Mouse (Mus musculus) 416B (cell line): ENCODE results near the gene Dido1.
"Not testable (repeated sequence)": the region's sequence is repeated elsewhere in the genome, so short reads cannot be mapped to it uniquely, and the experiment has no call there.

Experiments
- DNase-seq: peaks from one replicate; pipeline ENCODE4 v3.0.0; 2011; ENCODE audit warnings: low read depth

Gene Dido1

GRCm38 (mm10) chr2:180724585-180725413 lies 15.0 kb upstream of the Dido1 start, which contains the start of gene Slc17a9:
Gene Slc17a9, plus strand, starts transcription at chr2:180725263.
- DNase-seq = peak; percentile 76

DNA sequence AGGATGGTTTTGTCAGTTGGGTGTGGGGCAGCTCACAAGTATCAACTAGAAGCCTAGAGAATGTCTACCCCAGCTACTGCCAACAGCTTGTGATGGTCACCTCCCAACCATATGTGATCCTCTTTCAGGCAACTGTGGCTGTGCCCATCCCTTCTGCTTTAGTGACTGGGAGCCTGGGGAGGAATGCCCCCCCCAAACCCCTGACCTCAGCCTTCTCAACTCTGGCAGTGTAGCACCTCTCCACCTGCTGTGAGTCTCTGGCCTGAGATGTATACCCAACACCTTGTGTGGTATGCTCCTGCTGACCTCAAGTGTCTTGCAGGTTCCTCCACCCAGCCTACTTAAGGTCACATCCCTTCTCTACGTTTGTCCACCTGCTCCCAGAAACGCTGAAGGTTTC lies 14.1 kb upstream of the Dido1 start:
- DNase-seq = no peak

- DNase-seq = not testable (repeated sequence)
Measured at GRCm38 (mm10) chr2:180722748-180723147, 12.9 kb upstream of the Dido1 start.

GRCm38 (mm10) chr2:180712037-180712689 lies 2.4 kb upstream of the Dido1 start:
- no peak for DNase-seq

DNA sequence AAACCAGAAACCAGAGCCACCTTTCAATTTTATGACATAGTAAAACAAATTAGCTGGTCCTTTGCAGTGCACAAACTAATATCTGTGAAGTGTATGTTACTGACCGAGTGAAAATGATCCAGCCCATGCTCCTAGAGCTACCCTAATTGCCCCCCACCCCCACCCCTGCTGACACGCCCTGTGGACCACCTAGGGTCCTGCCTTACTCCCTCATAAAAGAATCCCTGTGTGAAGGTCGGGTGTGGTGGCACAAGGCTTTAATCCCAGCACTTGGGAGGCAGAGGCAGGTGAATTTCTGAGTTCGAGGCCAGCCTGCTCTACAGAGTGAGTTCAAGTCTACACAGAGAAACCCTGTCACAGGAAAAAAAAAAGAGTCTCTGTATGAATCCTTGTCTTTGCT lies 1.7 kb upstream of the Dido1 start:
- no peak for DNase-seq

DNA sequence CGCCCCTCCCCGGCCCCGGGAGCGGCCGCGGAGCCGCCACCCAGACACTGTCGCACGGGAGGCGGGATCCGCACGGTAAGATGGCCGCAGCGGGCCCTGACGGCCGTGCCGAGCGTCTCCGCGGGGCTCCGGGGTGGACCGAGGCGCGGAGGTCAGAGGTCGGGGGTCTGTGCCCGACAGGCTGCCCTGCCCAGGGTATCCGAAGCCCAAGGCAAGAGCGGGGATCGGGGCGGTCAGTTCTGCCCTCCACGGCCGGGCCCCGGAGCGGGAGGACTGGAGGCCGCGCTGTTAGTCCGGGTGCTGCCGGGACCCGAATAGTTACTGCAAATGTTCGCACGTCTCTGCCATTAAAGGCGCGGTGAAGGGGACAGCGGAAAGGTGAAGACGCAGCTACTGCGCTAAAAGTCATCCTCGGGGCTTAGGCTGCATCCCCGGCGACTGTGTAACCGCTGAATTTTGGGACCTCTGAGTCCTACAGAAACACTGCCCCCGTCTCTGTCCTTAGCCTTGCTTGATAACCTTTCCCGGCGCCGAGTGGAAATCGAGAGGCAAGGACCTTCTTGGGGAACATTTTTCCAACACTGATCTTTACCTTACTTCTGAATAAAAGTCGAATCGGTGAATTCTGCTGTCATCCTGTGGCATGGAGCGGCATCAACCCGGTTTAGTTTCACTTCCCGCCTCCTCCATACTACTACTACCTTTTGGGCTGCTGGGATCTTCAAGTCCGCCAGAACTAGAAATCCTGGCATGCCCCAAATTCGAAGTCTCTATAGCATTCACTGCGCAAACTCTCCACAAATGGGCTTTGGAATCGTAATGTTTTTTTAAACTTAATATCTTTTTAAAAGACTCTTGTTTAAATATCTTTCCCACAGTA lies 717 bp upstream of the Dido1 start:
- DNase-seq = peak; percentile 62

DNA sequence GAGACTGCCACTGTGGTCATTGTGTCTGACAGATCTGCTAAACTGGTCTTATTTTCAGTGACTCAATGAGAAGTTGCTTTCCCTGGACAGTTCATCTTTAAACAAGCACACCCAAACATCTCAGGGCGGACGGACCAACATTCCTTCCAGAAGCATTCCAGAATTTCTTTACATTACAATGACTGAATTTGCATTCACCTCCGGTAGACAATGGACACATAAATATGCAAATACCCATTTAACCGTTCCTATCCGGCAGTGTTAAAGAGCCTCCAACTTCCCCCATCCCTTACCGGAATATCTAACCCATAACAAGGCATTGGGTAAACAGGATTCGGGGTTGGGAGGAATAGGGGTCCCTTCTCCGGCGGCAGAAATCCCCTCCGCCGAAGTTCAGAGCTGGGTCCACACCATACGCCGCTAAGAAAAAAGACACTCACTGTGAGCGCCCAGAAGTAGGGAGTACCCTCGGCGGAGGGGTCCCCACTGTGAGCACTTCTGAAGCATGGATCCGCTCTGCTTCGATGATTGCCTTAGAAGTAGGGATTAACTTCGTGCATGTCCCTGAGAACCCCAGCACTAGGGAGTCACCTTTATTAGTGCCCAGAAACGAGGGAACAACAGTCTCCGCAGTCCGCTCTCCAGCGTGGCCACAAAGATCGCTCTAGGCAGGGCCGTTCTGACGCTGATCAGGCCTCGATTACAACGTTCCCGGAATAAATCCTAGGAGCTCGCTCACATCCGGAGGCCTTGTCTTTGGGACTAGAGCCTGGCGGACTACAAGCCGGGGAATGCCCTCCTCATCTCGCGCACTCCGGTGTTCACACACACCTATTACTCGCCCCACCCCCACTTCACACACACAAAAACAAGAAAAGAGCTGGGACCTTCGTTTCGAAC lies 526 bp downstream of the Dido1 start:
- peak; percentile 35 for DNase-seq

DNA sequence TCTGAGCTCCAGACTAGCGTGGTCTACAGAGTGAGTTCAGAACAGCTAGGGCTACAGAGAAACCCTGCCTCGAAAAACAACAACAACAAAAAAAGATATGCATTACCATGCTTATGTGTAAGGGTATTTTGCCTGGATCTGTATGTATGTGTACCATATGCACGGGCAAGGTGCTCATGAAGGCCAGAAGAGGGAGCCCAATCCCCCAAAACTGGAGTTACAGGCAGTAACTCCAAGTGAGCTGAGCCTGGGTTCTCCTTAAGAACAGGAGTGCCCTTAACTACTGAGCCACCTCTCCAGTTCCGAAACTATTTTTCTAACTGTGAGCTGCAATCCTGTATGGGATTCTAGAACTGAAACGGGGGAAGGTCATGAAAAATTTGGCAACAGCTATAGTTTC lies 3.8 kb downstream of the Dido1 start:
- DNase-seq = peak; percentile 63

- DNase-seq = peak; percentile 78
Measured at GRCm38 (mm10) chr2:180705066-180705465, 4.7 kb downstream of the Dido1 start.

DNA sequence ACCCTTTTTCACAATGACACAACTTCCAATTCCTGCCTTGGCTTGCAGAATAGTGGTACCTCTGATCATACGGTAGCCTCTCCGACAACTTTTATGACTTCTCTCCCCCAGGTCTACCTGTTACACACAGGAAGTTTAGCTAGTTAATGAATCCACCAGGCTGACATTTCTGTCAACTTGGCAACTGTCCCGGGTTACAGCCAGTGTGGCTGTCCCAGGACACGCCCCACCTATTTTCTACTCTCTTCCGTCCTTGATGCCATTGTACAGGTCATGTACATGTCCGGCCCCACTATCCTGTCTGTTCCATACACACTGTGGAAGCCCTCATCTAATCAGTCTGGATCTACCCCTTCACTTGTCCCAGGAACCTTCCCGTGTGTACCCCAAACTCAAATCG lies 5.2 kb downstream of the Dido1 start:
- no peak for DNase-seq

GRCm38 (mm10) chr2:180703645-180704359 lies 6.0 kb downstream of the Dido1 start:
- peak; percentile 38 for DNase-seq

- no peak for DNase-seq
Measured at GRCm38 (mm10) chr2:180703175-180703574, 6.6 kb downstream of the Dido1 start.

DNA sequence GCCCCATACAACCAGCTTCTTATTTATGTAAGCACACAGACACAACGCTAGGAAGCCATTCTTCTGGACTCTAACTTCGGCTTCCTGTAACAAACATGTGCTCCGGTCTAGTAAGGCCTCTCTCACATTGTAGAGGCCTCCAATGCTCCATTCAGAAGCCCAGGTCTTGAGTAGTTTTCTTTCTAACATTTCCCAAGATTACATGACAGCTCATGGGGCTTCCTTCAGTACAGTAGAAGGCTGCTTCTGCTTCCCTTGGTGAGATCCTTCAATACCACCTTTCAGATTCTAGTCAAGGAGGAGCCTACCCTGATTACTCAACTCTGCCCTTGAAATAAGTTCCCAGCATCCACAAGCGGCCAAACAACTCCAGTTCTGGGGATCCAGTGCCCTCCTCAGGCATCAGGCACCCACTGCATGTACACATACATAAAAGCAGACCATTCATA lies 7.1 kb downstream of the Dido1 start:
- peak; percentile 89 for DNase-seq

GRCm38 (mm10) chr2:180701767-180702621 lies 7.8 kb downstream of the Dido1 start:
- DNase-seq = peak; percentile 95

GRCm38 (mm10) chr2:180701053-180701766 lies 8.6 kb downstream of the Dido1 start:
- DNase-seq = peak; percentile 74

- DNase-seq = no peak
Measured at GRCm38 (mm10) chr2:180700457-180700856, 9.3 kb downstream of the Dido1 start.

- DNase-seq = peak; percentile 92
Measured at GRCm38 (mm10) chr2:180695176-180695575, 14.6 kb downstream of the Dido1 start.

- peak; percentile 95 for DNase-seq
Measured at GRCm38 (mm10) chr2:180692630-180693029, 17.2 kb downstream of the Dido1 start.

GRCm38 (mm10) chr2:180689841-180690240 lies 20.0 kb downstream of the Dido1 start:
- DNase-seq = no peak
